Mouse (Mus musculus): Measurements from ENCODE around the gene Gpbar1. TPM values are rescaled to one million over a fixed set of nuclear protein-coding genes. Genes with fewer than 3 reads are reported as not detected.

The Gpbar1 gene
- polyA plus RNA-seq, 2 experiments = 0.57 to 1.1 TPM

DNA sequence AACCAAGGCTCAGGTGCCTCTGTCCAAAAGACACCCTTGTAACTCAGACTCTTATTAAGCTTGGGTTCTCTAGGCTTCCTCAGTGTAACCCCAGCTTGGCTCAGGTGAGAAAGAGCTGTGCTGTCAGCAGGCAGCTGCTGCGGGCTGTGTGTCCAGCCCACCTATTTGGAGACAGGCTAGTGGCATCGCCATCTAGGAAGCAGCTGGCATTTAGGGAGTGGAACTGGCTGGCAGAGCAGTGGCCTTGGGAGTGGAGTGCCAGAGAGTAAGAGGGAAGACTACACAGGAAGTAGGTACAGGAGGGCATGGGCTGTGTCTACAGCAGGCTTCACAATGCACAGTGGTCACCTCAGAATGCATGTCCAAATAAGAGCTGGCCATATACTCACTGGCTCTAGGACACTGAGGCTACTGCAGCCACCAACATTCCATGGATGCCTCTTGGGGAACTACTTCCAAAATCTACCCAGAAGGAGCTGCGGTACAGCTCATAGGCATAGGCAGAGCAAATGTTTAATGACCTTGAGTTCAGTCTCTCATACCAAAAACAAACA, 15.8 kb downstream of the Gpbar1 start:
- 87% methylated on average over 3 of the region's 3 CpGs for WGBS (ENCODE audit: insufficient replicate concordance)
- no peak overlapping the region; the same call in 1 of the 2 replicates for H3K27ac ChIP-seq
- no peak for TF ChIP-seq CTCF (IDR thresholded peaks at IDR 0.05; ENCODE audit: low read depth)
- no peak for TF ChIP-seq EP300 (IDR thresholded peaks at IDR 0.05; ENCODE audit: low read depth)
- no peak overlapping the region for H3K4me2 ChIP-seq (ENCODE audit: low read depth)
- no peaks in the 10 kb centered on the region for H3K9me3 ChIP-seq (ENCODE audit: control insufficient read depth, low read length)
- peaks cover 27 to 34% of the 10 kb centered on the region in 2 experiments for H3K4me1 ChIP-seq (replicated peaks; ENCODE audit: control insufficient read depth in 2 of 2, insufficient read depth in 2 of 2, low read length in 1 of 2)
- H3K27me3 ChIP-seq (ENCODE audit: control insufficient read depth, insufficient read depth, low read length) = no peaks in the 10 kb centered on the region
- ATAC-seq (ENCODE audit: insufficient read depth) (no peak), DNase-seq (ENCODE audit: low read depth in 3 of 3, low spot score in 3 of 3) (no peak)
- no peak overlapping the region for H3K9ac ChIP-seq (replicated peaks)
- peaks cover 2% of the 10 kb centered on the region; the same call in 1 of the 2 replicates for H3K36me3 ChIP-seq (replicated peaks; ENCODE audit: control insufficient read depth, insufficient read depth, low read depth)
- H3K4me3 ChIP-seq (ENCODE audit: insufficient read depth in 1 of 2, low read depth in 2 of 2, low read length in 2 of 2) = no peak overlapping the region

- ATAC-seq (ENCODE audit: insufficient read depth) = no peak
- TF ChIP-seq EP300 (IDR thresholded peaks at IDR 0.05; ENCODE audit: low read depth) (no peak), CTCF (IDR thresholded peaks at IDR 0.05; ENCODE audit: low read depth) (peak; percentile 11; the same call in 1 of the 2 replicates)
- H3K27ac ChIP-seq = peak overlapping the region; percentile 90
- H3K9me3 ChIP-seq (ENCODE audit: control insufficient read depth, low read length) = no peaks in the 10 kb centered on the region
- H3K4me2 ChIP-seq (ENCODE audit: low read depth) = peak overlapping the region; percentile 75
- peaks cover 2% of the 10 kb centered on the region; the same call in 1 of the 2 replicates for H3K36me3 ChIP-seq (replicated peaks; ENCODE audit: control insufficient read depth, insufficient read depth, low read depth)
- peaks cover 33 to 37% of the 10 kb centered on the region in 2 experiments for H3K4me1 ChIP-seq (replicated peaks; ENCODE audit: control insufficient read depth in 2 of 2, insufficient read depth in 2 of 2, low read length in 1 of 2)
- peak overlapping the region; percentile 36 to 52; a peak in 3 of 4 replicates for H3K4me3 ChIP-seq (ENCODE audit: insufficient read depth in 1 of 2, low read depth in 2 of 2, low read length in 2 of 2)
- no peak for DNase-seq (ENCODE audit: low read depth in 3 of 3, low spot score in 3 of 3)
- WGBS (ENCODE audit: insufficient replicate concordance) = 59% methylated on average over 6 of the region's 6 CpGs
- H3K9ac ChIP-seq (replicated peaks) = peak overlapping the region; percentile 66
- no peaks in the 10 kb centered on the region for H3K27me3 ChIP-seq (ENCODE audit: control insufficient read depth, insufficient read depth, low read length)
Observed at GRCm38 (mm10) chr1:74294733-74295455, 16.5 kb downstream of the Gpbar1 start.

GRCm38 (mm10) chr1:74295456-74296171, 17.3 kb downstream of the Gpbar1 start:
- ATAC-seq (ENCODE audit: insufficient read depth) (peak; percentile 97), DNase-seq (ENCODE audit: low read depth in 3 of 3, low spot score in 3 of 3) (peak; percentile 83 to 90 (median 84))
- peak overlapping the region; percentile 36 to 52 for H3K4me3 ChIP-seq (ENCODE audit: insufficient read depth in 1 of 2, low read depth in 2 of 2, low read length in 2 of 2)
- WGBS (ENCODE audit: insufficient replicate concordance) = 14% methylated on average over 9 of the region's 9 CpGs
- peaks cover 2% of the 10 kb centered on the region; the same call in 1 of the 2 replicates for H3K36me3 ChIP-seq (replicated peaks; ENCODE audit: control insufficient read depth, insufficient read depth, low read depth)
- H3K27me3 ChIP-seq (ENCODE audit: control insufficient read depth, insufficient read depth, low read length) = no peaks in the 10 kb centered on the region
- H3K9ac ChIP-seq (replicated peaks) = peak overlapping the region; percentile 66
- H3K27ac ChIP-seq = peak overlapping the region; percentile 90
- H3K9me3 ChIP-seq (ENCODE audit: control insufficient read depth, low read length) = no peaks in the 10 kb centered on the region
- peak overlapping the region; percentile 75 for H3K4me2 ChIP-seq (ENCODE audit: low read depth)
- H3K4me1 ChIP-seq (replicated peaks; ENCODE audit: control insufficient read depth in 2 of 2, insufficient read depth in 2 of 2, low read length in 1 of 2) = peaks cover 35 to 41% of the 10 kb centered on the region in 2 experiments
- TF ChIP-seq EP300 (IDR thresholded peaks at IDR 0.05; ENCODE audit: low read depth) = peak; percentile 59
- 0 out of 2 replicates have a peak, but pooled peaks have one; percentile 6 for TF ChIP-seq CTCF (IDR thresholded peaks at IDR 0.05; ENCODE audit: low read depth)

GRCm38 (mm10) chr1:74296477-74296876, 18.1 kb downstream of the Gpbar1 start:
- DNase-seq (ENCODE audit: low read depth in 3 of 3, low spot score in 3 of 3) (no peak), ATAC-seq (ENCODE audit: insufficient read depth) (no peak)
- H3K27ac ChIP-seq = peak overlapping the region; percentile 90
- peaks cover 35 to 44% of the 10 kb centered on the region in 2 experiments for H3K4me1 ChIP-seq (replicated peaks; ENCODE audit: control insufficient read depth in 2 of 2, insufficient read depth in 2 of 2, low read length in 1 of 2)
- H3K9me3 ChIP-seq (ENCODE audit: control insufficient read depth, low read length) = no peaks in the 10 kb centered on the region
- TF ChIP-seq EP300 (IDR thresholded peaks at IDR 0.05; ENCODE audit: low read depth) (no peak), CTCF (IDR thresholded peaks at IDR 0.05; ENCODE audit: low read depth) (no peak)
- peak overlapping the region; percentile 66 for H3K9ac ChIP-seq (replicated peaks)
- H3K4me2 ChIP-seq (ENCODE audit: low read depth) = peak overlapping the region; percentile 75
- no peaks in the 10 kb centered on the region for H3K27me3 ChIP-seq (ENCODE audit: control insufficient read depth, insufficient read depth, low read length)
- peak overlapping the region; percentile 36 to 52 for H3K4me3 ChIP-seq (ENCODE audit: insufficient read depth in 1 of 2, low read depth in 2 of 2, low read length in 2 of 2)
- H3K36me3 ChIP-seq (replicated peaks; ENCODE audit: control insufficient read depth, insufficient read depth, low read depth) = peaks cover 2% of the 10 kb centered on the region; the same call in 1 of the 2 replicates
- WGBS (ENCODE audit: insufficient replicate concordance) = 61% methylated on average over 6 of the region's 6 CpGs
